Mouse (Mus musculus) mouse trophoblast stem cell (cell line): Measurements from ENCODE around the gene Zfp524.

Experiments used
- in situ Hi-C, 2 experiments: fragments of 300-500 bp; cut with MseI, MboI; formaldehyde crosslinking; loops; 2 replicates in 1 of 2; 3 replicates in 1 of 2; pipeline ENCODE4 v1.15.1; 2025

The Zfp524 gene

DNA sequence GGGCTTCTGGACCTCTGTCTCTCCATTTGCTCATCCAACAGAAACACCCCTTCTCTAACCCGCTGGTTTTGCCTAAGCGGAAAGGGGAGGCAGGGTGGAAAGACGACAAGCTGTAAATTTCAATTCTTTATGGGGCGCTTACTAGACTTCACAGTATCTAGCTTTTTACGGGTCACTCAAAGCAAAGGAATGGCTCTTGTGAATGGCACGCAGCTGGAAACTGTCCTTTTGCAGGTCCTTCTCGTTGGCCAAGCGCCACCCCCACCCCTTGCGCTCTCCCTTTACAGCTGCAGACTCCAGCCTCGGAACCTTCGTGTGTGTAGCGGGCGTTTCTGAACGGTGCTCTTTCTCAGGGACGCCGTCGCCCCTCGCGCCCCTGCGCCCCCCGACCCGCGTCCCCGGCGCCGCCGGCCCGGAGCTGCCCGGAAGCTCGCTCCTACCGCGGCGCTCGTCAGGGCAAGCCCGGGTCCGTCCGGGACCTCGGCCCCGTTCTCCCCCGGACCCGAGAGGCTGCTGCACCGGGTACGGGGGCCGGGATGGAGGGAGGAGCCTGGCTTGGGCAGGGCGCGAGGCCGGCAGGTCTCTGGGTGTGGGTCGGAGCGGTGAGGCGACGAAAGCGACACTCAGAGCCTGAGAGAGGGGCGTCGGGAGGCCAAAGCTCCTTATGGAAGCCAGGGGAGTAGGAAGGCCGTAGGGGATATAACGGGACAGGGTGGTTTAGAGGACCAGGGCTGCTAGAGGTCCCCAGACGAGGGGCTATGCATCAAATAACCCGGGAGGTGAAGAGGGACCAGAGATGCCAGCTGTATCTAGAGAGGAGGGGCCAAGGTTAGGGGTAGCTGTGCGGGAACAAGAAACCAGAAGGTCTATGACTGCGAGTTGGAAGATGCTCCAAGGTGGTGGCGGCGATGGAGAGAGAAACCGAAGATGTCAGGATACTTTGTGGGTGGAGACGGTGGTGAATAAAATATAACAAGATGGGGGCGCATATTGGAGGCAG, 37.3 kb downstream of the Zfp524 start, which contains the start of gene Zfp580:
Gene Zfp580, plus strand, starts transcription at position 346 of the 1,000 bp plus-strand sequence.
- in situ Hi-C loops: no loop called here

DNA sequence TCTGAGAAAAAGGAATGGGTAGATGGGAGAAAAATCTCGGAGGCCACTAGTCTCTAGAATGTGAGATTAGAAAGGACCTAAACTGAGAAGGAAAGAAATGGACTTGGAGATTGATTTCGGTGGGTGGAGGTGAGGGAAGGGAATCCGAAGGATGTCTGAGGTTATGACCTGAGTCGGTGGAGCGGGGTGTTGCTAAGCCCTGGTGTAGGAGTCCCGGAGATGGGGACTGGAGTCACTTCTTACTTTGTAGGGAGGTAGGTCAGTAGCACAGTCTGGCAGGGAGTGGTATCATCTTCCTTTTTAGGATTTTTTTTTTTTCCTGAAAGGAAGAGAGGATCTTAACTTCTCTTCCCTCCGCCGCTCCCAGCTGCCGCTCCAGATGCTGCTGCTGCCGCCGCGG, 38.2 kb downstream of the Zfp524 start:
- in situ Hi-C loops: no loop called here

DNA sequence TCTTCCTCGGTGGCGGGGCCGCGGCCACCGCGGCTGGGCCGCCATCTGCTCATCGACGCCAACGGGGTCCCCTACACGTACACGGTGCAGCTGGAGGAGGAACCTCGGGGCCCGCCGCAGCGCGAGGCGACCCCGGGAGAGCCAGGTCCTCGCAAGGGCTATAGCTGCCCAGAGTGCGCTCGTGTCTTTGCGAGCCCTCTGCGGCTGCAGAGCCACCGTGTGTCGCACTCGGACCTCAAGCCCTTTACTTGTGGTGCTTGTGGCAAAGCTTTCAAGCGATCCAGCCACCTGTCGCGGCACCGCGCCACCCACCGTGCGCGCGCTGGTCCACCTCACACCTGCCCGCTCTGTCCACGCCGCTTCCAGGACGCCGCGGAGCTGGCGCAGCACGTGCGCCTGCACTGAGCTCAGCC, 38.7 kb downstream of the Zfp524 start:
- in situ Hi-C loops: no loop called here

DNA sequence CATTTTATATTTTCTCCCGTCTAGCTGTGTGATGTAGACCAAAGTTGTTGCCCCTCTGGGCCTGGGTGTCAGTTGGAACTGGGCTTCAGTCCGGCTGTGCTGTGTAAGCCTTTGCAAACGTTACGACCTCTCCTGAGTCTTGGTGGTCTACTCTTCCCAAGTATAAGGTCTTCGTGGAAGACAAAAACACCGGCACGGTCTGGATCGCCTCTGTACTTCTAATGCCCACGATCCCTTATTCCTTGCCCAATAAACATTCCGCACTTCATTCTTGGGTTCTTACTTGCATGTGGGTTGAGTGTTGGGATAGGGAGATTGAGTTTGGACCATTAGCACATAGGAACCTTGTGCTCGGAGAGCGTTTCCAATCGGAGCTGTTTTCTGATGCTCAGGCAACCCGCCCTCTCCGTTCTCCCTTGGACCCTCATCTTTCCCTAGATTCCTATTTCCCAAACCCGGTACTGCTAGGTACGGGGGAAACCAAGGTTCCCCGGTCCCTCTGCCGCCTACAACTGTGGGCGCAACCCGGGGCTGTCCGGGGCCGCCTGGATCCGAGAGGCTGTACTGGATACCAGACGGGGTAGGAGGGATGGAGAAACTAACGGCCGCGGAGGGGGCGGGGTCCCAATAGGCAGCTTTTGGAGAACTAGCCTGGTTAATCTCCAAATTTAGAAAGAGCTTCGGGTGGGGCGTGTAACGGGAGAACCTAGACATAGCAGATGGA, 39.4 kb downstream of the Zfp524 start:
- in situ Hi-C loops: no loop called here

DNA sequence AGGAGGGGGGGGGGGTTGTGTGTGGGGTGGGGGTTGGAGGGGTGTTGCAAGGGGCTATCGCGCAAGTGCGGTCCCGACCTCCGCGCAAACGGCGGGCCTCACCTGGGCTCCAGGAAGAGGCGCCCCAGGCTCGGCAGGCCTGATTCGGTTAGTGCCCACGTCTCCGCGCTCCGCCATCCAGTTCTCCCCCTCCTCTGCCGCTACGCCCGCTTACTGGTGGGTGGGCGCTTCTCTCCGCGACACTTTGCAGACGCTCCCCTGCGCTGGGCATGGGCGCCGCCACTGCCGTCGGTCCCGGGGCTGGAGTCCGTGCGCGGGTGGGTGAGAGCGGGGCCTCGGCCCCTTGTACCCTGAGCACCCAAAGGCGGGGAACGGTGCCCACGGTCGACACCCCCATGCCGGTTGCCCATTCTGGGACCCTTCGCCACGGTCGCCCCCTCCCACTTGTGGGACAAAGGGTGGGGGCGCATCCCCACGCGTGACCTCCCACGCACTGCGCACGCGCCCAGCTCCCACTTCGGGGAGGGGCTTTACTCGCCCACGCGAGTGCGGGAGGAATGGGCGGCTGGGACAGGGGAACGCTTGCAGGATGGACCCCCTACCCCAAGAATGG, 42.5 kb downstream of the Zfp524 start:
- in situ Hi-C loops: no loop called here

DNA sequence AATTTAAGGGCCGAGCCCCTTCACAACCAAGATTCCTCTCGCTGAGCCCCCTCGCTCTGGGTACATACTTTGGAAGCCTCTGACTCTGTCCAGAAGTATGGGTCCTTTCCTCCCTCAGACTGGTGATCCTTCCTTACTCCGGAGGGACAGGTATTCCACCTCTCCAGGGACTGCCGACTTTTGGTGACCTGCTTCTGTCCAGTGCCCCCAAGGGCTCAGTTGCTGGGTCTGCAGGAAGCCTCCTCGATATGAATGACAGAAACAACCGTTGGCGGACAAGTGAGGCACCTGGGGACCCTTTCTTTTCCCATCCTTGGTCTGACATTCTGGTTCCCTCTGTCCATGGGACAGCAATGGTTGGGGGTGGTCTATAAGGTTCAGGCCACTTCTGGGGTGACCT, 43.2 kb downstream of the Zfp524 start:
- in situ Hi-C loops: no loop called here

DNA sequence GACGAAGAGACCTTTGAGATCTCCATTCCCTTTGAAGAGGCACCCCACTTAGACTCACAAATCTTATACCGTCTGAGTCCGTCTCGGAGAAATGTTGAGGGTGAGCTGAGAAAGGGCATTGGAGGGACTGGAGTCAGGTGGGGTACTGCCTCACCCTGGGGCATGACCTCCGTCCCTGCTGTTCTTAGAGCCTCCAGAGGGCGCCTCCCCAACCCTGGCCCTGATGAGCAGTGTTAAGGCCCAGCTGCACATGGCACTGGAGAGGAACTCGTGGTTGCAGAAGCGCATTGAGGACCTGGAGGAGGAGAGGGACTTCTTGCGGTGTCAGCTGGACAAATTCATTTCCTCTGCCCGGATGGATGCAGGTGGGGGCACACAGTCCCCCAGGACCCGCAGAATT, 43.6 kb downstream of the Zfp524 start:
- in situ Hi-C loops: no loop called here

DNA sequence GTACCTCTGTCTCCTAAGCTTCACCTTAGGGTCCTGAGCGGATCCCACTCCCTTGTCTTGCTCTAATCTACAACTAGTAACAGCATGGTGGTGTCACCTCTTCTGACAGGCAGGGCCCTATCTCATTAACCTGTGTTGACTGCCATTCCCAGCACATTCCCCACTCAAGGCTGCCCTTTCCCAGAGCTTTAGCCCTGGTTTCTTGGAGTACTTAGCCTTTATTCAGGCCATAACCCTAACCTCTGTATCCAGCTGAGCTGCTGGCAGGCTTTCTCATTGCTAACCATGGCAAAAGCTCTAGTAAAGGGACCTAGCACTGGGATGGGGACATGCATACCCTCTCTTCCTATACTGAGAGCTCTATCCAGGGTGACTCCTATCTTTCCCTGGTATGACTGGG, 44.4 kb downstream of the Zfp524 start:
- in situ Hi-C loops: no loop called here

DNA sequence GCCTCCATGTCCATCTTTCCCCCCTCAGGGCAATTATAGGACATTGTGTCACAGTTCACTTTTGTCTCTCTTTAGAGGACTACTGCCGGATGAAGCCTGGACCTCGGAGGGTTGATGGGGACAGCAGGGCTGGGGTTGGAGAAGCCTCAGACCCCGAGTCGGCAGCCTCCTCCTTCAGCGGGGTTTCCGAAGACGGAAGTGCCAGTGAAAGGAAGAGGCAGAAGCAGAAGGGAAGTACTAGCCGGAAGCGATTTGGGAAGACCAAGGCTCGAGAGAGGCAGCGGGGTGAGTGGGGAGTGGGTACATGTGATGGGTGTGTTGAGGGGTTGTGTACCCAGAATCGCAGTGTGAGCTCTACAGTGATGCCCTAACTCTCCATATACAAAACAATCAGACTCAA, 45.2 kb downstream of the Zfp524 start:
- in situ Hi-C loops: no loop called here

DNA sequence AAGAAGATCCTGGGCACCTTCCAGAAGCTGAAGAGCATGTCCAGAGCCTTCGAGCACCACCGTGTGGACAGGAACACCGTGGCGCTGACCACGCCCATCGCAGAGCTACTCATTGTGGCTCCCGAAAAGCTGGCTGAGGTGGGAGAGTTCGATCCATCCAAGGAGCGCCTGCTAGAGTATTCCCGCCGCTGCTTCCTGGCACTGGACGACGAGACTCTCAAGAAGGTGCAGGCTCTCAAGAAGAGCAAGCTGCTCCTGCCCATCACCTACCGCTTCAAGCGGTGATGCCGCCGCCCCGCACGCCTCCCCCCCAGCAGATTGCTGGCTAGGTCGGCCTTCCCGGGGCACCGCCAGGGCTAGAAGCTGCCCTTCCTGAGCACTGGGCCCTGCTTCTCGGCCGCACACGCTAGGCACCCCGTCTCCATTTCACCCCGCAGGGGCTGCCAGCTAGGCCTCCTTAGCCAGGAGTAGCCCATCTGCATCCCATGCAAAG, 46.1 kb downstream of the Zfp524 start:
- in situ Hi-C loops: no loop called here

DNA sequence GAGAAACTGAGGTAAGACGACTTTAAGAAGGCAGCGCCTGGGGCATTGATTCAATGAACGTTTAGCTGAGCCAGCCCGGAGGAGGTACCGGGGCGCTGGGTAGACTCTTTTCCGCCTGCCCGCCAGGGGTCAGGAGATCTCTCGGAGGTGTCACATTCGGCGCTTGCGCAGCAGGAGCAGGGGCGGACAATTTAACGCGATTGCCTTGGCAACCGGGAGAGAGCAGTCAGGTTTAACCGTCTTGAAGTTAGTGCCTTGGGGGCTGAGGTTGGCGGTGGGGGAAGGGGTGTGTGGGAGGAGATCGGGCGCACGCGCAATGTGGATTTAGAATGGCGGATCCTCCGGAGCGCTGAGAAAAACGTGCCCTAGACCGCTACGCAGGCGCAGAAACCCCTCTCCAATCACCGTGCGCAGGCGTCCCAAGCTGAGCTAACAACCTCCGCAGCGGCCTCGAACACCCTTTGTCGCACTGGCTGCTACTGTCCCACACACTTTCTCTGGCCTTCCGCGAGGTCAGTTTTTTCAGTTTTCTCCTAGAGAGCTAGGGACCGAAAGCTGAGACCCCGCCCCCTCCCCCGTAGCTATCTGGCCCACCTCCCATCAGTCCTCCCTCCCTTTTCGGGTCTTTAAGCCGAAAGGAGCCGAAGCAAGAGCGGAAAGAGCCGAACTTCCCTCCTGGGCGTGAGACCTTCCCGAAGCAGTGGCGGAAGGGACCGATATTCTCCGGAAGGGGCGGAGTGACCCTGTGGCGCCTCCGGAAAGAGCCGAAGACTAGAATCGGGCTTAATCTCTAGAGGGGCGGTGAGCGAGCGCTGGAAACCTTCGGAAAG, 46.9 kb downstream of the Zfp524 start:
- in situ Hi-C loops: no loop called here

DNA sequence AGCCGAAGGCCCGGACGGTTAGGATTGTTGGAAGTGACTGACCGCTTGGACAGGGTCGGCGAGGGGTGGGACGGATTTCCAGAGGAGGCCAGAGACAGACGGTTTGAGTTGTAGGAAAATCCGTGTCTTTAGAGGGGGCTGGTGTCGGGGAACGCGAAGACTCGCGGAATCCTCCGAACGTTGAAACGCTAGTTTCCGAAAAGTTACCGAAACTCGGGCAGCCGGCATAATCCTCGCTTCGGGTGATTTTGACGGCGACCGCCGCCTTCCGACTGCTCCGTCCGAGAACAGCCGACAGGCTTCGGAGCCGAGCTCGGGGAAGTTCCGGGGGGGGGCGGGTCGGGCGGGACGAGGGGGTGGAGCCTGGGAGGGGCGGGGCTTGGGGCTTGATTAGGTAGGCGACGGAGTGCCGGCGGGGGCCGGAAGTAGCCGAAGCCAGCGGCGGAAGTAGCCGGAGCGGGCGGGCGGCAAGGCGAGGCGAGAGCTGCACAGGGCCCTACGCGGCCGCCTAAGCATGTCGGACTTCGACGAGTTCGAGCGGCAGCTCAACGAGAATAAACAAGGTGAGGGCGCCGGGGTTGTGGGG, 47.7 kb downstream of the Zfp524 start, which contains the start of gene U2af2:
Gene U2af2, plus strand, starts transcription at position 370 of the 586 bp plus-strand sequence.
- in situ Hi-C loops: no loop called here

DNA sequence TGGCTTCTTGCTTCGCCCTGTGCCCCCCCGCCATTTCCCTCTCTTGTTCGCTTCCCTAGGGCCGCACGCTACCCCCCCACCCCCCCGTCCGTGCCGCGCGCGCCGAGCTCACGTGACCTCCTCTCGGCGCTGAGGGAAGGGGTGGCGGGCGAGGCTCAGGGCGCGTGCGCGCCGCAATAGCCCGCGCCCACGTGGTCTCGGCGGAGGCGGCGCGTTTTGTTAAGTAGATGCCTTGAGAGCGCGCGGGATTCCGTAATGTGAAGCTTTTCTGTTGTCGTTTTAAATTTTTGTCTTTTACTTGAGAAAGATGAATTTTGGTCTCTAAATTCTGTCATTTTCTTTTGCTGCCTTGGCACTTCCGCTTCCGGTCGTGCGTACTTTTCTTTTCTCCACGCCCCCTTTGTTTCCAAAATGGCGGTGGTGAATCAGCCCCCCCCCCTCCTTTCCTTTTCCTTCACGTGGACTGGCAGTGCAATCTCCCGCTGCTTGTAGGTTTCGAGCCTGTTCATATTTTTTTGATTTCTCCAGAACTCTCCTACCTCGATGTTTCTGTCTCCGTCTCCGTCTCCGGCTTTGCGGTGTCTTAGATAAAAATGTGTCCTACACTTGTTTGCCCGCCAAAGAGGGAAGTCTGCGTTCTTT, 48.3 kb downstream of the Zfp524 start:
- in situ Hi-C loops: no loop called here

DNA sequence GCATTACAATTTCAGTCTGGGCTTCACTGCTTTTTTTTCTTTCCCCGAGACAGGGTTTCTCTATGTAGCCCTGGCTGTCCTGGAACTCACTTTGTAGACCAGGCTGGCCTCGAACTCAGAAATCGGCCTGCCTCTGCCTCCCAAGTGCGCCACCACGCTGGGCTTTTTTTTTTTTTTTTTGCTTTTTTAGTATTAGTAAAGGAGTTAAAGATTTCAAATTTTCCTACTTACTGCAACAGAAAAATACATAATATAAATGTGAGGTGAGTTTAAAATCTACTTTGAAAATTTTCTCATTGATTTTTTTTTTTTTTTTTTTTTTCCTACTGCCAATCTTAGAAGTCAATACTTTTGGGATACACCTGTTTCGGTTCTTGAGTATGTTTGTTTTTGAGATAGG, 50.7 kb downstream of the Zfp524 start:
- in situ Hi-C loops: no loop called here
